Mouse (Mus musculus) cerebellum, adult 9-11 months (tissue): ENCODE data around the gene Foxp1.

ENCODE experiments used
- DNase-seq: peaks from one replicate; pipeline ENCODE4 v3.0.0; 2022

The Foxp1 gene

DNA sequence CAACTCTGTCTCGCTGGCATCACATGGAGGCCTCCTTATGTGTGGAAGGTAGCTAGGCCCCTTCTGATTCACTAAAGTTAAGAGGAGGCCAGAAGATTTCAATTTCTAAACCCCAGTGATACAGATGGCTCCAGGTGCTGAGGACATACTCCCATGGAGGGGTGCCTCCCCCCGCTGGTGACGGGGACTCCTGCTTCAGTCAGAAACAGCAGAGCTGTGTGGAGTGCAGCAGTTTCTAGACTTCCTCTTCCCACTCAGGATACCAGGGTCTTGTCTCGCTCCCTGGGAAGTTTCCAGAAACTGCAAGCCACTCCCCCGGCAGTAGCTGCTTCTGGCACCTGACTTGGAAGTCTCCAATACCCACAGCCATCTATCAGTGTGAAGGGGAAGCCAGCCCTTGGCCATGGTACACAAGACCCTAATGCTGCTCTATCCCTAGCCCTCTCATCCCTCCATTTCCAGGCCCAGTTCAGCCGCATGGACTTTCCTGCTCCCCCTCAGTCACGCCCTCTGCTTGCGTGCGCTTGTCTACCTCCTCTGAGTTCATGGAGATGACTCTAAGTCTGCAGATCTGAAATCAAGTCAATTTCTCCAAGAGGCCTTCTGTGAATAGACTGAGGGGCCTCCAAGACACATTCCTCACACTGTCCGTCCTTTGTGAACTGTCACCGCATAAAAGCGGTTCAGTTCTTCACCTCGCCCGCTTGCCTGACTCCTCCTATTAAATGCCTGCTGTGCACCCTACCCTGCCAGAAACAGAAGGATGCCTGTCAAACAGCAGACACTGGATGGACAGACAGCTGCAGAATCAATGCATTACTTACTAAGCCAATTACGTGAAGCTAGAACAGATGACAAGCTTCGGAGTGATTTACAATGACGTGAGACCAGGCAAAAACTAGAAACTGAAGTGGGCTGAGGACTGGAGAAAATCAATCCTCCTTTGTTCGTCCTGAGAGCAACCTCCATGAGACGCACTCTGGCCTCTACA, 202.8 kb downstream of the Foxp1 start:
- no peak for DNase-seq

DNA sequence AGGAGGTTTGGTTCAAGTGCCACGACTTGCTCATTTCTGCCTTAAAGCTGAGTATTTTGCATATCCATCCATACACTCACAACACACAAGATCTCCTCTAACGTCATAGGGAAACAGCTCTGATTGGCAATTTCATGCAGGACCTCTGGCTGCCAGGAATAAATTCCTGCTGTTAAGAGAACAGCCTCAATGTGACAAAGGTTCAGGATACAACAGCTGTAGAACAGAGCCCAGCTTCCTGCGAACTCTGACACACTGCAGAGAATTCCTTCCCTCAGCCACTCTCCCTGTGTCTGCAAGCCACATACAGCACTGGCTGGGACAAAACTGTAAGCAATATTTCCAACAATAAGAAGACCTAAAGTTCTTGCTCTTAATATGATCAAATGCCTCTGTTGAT, 207.8 kb downstream of the Foxp1 start:
- DNase-seq, result no peak

DNA sequence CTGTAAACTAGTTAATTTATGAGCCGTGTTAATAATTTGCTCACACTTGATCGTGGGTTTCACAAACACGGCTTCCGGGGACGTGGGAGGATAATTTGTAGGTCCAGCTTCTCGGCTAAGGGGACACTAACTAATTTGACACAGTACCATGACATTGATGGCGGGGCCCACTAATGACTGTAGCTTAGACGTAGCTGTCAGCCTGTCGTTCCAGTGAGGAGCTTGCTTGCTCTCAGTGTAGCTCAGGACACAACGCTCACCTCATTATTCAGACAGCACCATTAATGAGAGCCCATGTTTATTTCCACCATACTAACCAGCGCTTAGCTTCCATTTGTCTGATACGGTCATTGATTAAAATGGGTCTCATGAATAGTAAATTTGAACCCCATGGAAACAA, 212.0 kb downstream of the Foxp1 start:
- no peak for DNase-seq

GRCm38 (mm10) chr6:99310171-99310500, 212.4 kb downstream of the Foxp1 start:
- DNase-seq, result no peak

- no peak for DNase-seq
Measured at GRCm38 (mm10) chr6:99309466-99310170, 212.9 kb downstream of the Foxp1 start.

GRCm38 (mm10) chr6:99305751-99306150, 216.8 kb downstream of the Foxp1 start:
- no peak for DNase-seq

GRCm38 (mm10) chr6:99305236-99305635, 217.3 kb downstream of the Foxp1 start:
- no peak for DNase-seq

DNA sequence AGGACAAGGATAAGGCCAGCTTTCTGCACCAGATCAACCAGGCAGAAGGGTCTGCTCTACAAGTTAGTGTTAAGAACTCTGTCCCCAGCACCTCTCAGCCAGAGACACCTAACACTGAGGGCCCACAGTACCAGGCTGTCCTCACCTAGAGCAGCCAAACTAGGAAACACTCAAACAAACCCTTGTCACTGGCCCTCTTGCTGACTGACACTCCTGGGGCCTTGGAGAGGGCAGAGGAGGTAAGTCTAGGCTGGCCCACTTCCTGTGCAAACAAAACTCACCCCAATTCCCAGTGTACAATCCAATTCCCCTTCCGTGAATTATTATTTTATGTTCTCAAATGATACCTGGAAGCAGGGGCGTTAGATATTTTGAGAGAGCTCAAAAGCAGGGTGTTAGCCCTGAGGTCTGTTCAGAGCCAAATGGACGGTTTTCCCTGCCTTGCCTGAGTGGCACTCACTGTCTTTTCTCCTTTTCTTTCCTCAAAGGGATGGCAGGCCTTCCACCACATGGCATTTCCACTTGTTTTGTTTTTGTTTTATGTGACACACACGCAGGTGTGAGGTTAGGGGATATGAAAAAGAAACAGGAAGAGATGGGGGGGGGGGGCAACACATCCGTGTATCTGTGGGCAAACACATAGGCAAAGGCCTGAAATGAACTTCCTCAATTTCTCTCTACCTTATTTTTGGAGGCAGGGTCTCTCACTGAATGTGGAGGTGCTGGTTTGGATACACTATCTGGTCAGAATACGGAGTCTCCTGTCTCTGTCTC, 219.7 kb downstream of the Foxp1 start:
- no peak for DNase-seq

DNA sequence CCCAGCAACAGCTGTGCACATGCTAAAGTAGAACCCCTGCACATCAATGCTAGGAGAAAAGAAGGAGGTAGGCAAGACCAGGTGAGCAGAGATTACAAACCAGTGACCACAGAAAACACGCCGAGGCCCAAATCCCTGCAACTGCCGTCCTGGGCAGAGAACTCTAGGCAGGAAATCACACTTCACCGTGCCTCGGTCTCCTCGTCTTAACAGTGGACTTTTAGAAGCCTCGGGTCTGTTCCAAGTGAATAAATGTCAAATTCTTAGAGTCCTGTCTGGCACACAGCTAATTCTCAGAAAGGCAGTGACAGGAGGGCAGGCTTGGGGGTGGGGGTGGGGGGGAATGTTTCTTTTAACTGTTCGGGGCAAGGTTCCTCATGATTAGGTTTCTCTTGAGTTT, 220.6 kb downstream of the Foxp1 start:
- DNase-seq, result no peak

DNA sequence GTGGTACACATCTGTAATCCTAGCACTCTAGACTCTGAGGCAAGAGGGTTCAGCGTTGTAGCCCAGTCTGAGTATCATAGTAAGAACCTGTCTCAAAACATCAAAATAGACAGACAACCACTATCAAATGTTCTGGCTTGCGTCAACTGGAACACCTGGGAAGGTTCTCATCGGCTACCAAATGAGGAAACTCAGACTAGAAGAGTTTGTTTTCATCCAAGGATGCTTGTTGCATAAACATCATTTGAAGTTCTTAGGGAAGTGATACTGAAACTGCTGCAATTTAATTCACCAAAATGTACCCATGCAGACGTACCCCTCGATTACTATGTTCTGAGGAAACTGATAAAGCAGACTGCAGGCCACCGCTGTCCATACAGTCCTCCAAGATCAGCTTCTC, 222.3 kb downstream of the Foxp1 start:
- no peak for DNase-seq

DNA sequence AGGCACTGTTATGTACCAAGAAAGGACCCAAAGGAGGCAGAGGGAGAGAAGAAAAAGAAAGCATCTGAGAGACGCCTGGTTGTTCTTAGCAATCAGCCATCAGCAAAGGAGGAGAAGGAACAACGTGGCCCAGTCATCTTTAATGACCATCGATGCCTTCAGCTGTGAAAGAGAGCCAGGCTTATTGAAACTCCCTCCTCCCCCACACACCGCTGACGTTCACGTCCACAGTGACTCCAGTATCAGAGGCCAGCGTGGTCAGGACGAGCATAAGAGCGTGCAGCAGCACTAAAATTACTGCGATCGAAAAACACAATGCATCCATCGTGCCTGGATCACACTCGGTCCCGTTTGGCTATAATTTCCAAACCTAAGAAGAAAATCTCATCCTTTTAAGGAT, 223.3 kb downstream of the Foxp1 start:
- DNase-seq, result no peak

- no peak for DNase-seq
Measured at GRCm38 (mm10) chr6:99297535-99297934, 225.0 kb downstream of the Foxp1 start.

DNA sequence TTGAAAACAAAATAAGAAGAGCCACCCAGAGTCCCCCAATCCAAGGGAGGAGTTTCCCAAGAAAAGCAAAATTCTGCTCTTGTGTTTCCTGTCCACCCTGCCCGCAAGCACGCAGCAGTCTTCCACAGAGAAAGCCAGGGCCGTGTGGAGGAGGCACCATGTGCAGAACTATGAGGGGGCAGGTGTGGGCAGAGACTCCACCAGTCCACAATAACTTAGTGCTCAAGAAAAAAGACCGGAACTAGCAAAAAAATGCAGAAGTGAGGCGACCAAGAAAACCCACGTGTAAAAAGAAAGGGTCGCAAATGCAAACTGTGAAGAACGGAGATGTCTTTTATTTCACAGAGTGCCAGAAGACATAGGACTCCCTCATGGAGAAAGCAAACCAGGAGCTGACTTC, 227.0 kb downstream of the Foxp1 start:
- no peak for DNase-seq

- peak; percentile 14 for DNase-seq
Measured at GRCm38 (mm10) chr6:99289220-99289619, 233.3 kb downstream of the Foxp1 start.

- no peak for DNase-seq
Measured at GRCm38 (mm10) chr6:99285026-99285425, 237.5 kb downstream of the Foxp1 start.

GRCm38 (mm10) chr6:99284019-99284418, 238.5 kb downstream of the Foxp1 start:
- no peak for DNase-seq

- DNase-seq, result no peak
Measured at GRCm38 (mm10) chr6:99282866-99283657, 239.5 kb downstream of the Foxp1 start.

DNA sequence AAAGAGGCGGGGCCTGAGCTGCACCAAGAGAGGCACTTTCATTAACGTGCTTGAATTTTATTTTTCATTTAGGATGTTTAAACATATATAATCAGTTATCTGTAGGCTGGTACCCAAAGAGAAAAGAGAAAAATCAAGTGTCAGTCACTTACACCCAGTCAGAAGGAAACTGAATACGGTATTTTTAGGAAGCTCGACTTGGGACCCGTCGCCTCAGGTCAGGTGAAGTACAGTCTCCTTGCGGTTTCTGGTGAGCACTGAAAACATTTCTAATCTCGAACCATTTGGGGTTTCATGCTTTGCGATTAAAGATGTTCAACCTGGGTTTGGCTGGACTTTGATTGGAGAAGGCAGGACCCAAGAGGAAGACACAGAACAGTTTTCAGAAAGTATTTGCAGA, 241.1 kb downstream of the Foxp1 start:
- DNase-seq, result no peak

GRCm38 (mm10) chr6:99280619-99281018, 241.9 kb downstream of the Foxp1 start:
- DNase-seq, result no peak

GRCm38 (mm10) chr6:99277251-99277650, 245.3 kb downstream of the Foxp1 start:
- no peak for DNase-seq

DNA sequence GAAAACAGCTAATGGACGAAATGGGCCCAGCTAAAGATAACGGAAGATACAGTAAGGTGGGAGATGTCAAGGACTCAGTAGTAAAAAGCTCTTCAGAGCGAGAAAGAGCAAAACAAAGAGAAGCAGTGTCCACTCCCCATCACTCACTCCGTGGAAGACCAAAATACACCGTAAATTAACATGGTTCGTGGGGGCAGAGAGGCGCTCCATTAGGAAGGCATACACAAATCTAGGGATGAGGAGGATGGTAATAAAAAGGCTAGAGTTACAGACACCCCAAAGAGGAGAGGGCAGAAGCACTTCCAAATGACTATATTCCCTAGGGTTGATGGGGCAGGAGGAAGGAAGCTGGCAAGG, 246.2 kb downstream of the Foxp1 start:
- no peak for DNase-seq

GRCm38 (mm10) chr6:99275381-99276296, 246.9 kb downstream of the Foxp1 start:
- no peak for DNase-seq
